24 mouse cellular contexts compared by ENCODE assay signal in the genomic region with DNA sequence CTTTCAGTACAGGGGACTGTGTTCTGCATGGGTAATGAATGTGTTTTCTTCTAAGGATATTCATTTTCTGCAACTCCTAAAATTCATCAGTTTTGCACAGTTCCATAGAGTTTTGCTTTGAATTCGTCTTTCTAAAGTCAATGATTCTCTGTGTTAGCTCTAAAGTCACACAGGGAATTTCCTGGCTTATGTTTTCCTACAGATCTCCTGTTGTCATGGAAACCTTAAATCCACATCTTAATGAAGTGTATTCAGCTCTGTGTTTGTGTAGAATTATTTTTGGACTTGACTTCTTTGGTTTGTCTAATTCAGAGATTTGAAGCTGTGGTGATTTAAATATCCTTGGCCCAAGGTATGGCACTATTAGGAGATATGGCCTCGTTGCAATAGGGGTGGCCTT. TPM values are rescaled to one million over a fixed set of nuclear protein-coding genes. Genes with fewer than 3 reads are reported as not detected.
"Had no signal": no experiment of that assay in that cellular context is flagged by ENCODE, and none has a peak within 500 bp of the region (broad histone marks: within the 10 kb centered on the region; RNA-seq: fewer than 3 reads in every experiment).

No protein-coding gene starts in this region.

- H3K4me1 ChIP-seq: liver, embryonic 15.5 days; lung, embryonic 15.5 days; megakaryocyte, embryonic 14.5 days; midbrain, embryonic 15.5 days; neural tube, embryonic 12.5 days had no signal

- DNase-seq: liver, postnatal 0 days; lung, adult 2 months; lung, postnatal 14 days; lung, postnatal 36 days; right cerebral cortex, postnatal 14 days; right cerebral cortex, postnatal 4 days; spleen, adult 18-20 months; thymus, adult 2 months; thymus, postnatal 25 days; thymus, postnatal 4 days had no signal

- H3K4me3 ChIP-seq: liver, embryonic 15.5 days; lung, embryonic 15.5 days; megakaryocyte, embryonic 14.5 days; midbrain, embryonic 15.5 days; neural tube, embryonic 12.5 days had no signal

- H3K36me3 ChIP-seq: liver, embryonic 15.5 days; lung, embryonic 15.5 days; midbrain, embryonic 15.5 days; neural tube, embryonic 12.5 days had no signal

- H3K27ac ChIP-seq: liver, embryonic 15.5 days; lung, embryonic 15.5 days; macrophage; midbrain, embryonic 15.5 days; neural tube, embryonic 12.5 days had no signal

- H3K27me3 ChIP-seq: liver, embryonic 15.5 days; lung, embryonic 15.5 days; megakaryocyte, embryonic 14.5 days; midbrain, embryonic 15.5 days; neural tube, embryonic 12.5 days had no signal

- H3K9me3 ChIP-seq: liver, embryonic 15.5 days; lung, embryonic 15.5 days; megakaryocyte, embryonic 14.5 days; neural tube, embryonic 12.5 days had no signal

- ATAC-seq: liver, postnatal 0 days; lung, postnatal 0 days; midbrain, embryonic 15.5 days had no signal

- H3K4me2 ChIP-seq: liver, embryonic 15.5 days; lung, embryonic 15.5 days; midbrain, embryonic 11.5 days; midbrain, embryonic 15.5 days; neural tube, embryonic 12.5 days had no signal

- H3K9ac ChIP-seq: liver, embryonic 15.5 days; liver, postnatal 0 days; lung, embryonic 15.5 days; midbrain, embryonic 15.5 days; neural tube, embryonic 12.5 days had no signal

RNA-seq across cellular contexts. Expression of gene Vmn1r44, which starts 0.4 kb away (rescaled TPM):
- polyA plus RNA-seq: liver, embryonic 15.5 days; liver, postnatal 0 days; lung, adult 2 months; lung, embryonic 15.5 days; lung, postnatal 0 days; macrophage; midbrain, embryonic 11.5 days; midbrain, embryonic 15.5 days; neural tube, embryonic 12.5 days; neural tube, embryonic 14.5 days; small intestine, adult 2 months; stomach, embryonic 14.5 days; stomach, embryonic 16.5 days; thymus, adult 2 months; urinary bladder, adult 2 months had no signal

RNA-seq across cellular contexts. Expression of gene Vmn1r42, which starts 7.6 kb away (rescaled TPM):
- polyA plus RNA-seq: liver, embryonic 15.5 days; liver, postnatal 0 days; lung, adult 2 months; lung, embryonic 15.5 days; lung, postnatal 0 days; macrophage; midbrain, embryonic 11.5 days; midbrain, embryonic 15.5 days; neural tube, embryonic 12.5 days; neural tube, embryonic 14.5 days; small intestine, adult 2 months; stomach, embryonic 14.5 days; stomach, embryonic 16.5 days; thymus, adult 2 months; urinary bladder, adult 2 months had no signal

RNA-seq across cellular contexts. Expression of gene Vmn1r43, which starts 7.6 kb away (rescaled TPM):
- polyA plus RNA-seq: liver, embryonic 15.5 days; liver, postnatal 0 days; lung, adult 2 months; macrophage; midbrain, embryonic 11.5 days; midbrain, embryonic 15.5 days; neural tube, embryonic 12.5 days; neural tube, embryonic 14.5 days; small intestine, adult 2 months; stomach, embryonic 14.5 days; thymus, adult 2 months; urinary bladder, adult 2 months had no signal

RNA-seq across cellular contexts. Expression of gene Vmn1r45, which starts 56.6 kb away (rescaled TPM):
- polyA plus RNA-seq: liver, embryonic 15.5 days; liver, postnatal 0 days; lung, adult 2 months; lung, embryonic 15.5 days; lung, postnatal 0 days; macrophage; midbrain, embryonic 11.5 days; midbrain, embryonic 15.5 days; neural tube, embryonic 12.5 days; neural tube, embryonic 14.5 days; small intestine, adult 2 months; stomach, embryonic 14.5 days; stomach, embryonic 16.5 days; testis, adult 2 months; thymus, adult 2 months; urinary bladder, adult 2 months had no signal
